Mouse (Mus musculus) kidney, adult 2 months (tissue): Measurements from ENCODE around the gene Shkbp1.

Experiments
- CTCF ChIP-seq: fragments of 200-500 bp; conservative IDR thresholded peaks from 2 replicates; pipeline ENCODE4 v1.5.1; 2011; ENCODE audit warnings: low read depth, mild to moderate bottlenecking, control low read depth, low read length, moderate library complexity, mixed read lengths; ENCODE audit not compliant: insufficient read depth, insufficient read length
- POLR2A ChIP-seq: fragments of 200-500 bp; IDR thresholded peaks from one replicate; pipeline ENCODE4 v1.6.1; 2011; ENCODE audit warnings: low read depth, low read length, control low read depth

- peak; percentile 74 for TF ChIP-seq CTCF
- no peak for TF ChIP-seq POLR2A
Measured at GRCm38 (mm10) chr7:27402675-27403074, 46.9 kb upstream of the Shkbp1 start.
